Mouse (Mus musculus) kidney, adult 11 months (tissue): ENCODE data around the gene Serpina9.
"Not testable (repeated sequence)": the region's sequence is repeated elsewhere in the genome, so short reads cannot be mapped to it uniquely, and the experiment has no call there.

Experiments used
- DNase-seq: peaks from one replicate; pipeline ENCODE4 v3.0.0; 2022

The Serpina9 gene

GRCm38 (mm10) chr12:103988754-103989513 is 24.6 kb downstream of the Serpina9 start:
- DNase-seq, result no peak

- DNase-seq, result no peak
Measured at GRCm38 (mm10) chr12:103985868-103986267, 27.7 kb downstream of the Serpina9 start.

GRCm38 (mm10) chr12:103984935-103985334 is 28.6 kb downstream of the Serpina9 start:
- DNase-seq, result no peak

- no peak for DNase-seq
Measured at GRCm38 (mm10) chr12:103981646-103982360, 31.8 kb downstream of the Serpina9 start.

- DNase-seq, result no peak
Measured at GRCm38 (mm10) chr12:103978294-103978693, 35.3 kb downstream of the Serpina9 start.

GRCm38 (mm10) chr12:103977846-103978245 is 35.7 kb downstream of the Serpina9 start:
- no peak for DNase-seq

GRCm38 (mm10) chr12:103977060-103977459 is 36.5 kb downstream of the Serpina9 start:
- no peak for DNase-seq

- no peak for DNase-seq
Measured at GRCm38 (mm10) chr12:103971080-103971479, 42.5 kb downstream of the Serpina9 start.

GRCm38 (mm10) chr12:103969577-103970116 is 43.9 kb downstream of the Serpina9 start:
- DNase-seq, result no peak

- DNase-seq, result no peak
Measured at GRCm38 (mm10) chr12:103966761-103967160, 46.8 kb downstream of the Serpina9 start.

GRCm38 (mm10) chr12:103963288-103963687 is 50.3 kb downstream of the Serpina9 start:
- peak; percentile 4 for DNase-seq

- DNase-seq, result no peak
Measured at GRCm38 (mm10) chr12:103962860-103963259, 50.7 kb downstream of the Serpina9 start.

GRCm38 (mm10) chr12:103962337-103962736 is 51.2 kb downstream of the Serpina9 start:
- no peak for DNase-seq

GRCm38 (mm10) chr12:103961716-103962115 is 51.8 kb downstream of the Serpina9 start:
- no peak for DNase-seq

GRCm38 (mm10) chr12:103958798-103959197 is 54.8 kb downstream of the Serpina9 start, which contains the start of gene Serpina1e:
TSS of gene Serpina1e (minus strand) at chr12:103958975.
- DNase-seq, result no peak

GRCm38 (mm10) chr12:103956555-103956954 is 57.0 kb downstream of the Serpina9 start:
- DNase-seq, result not testable (repeated sequence)

GRCm38 (mm10) chr12:103952972-103953371 is 60.6 kb downstream of the Serpina9 start:
- not testable (repeated sequence) for DNase-seq

GRCm38 (mm10) chr12:103946243-103946642 is 67.3 kb downstream of the Serpina9 start:
- DNase-seq, result no peak
